Comparison of ENCODE assay signal across 28 mouse cellular contexts in genomic region chr8:109982386-109983105, GRCm38 (mm10). TPM values are rescaled to one million over a fixed set of nuclear protein-coding genes. Genes with fewer than 3 reads are reported as not detected.
DNase-seq lines count a peak whose midpoint lies in the region; ATAC-seq and TF ChIP-seq lines count a peak whose summit lies in the region.
"Had no signal": no experiment of that assay in that cellular context is flagged by ENCODE, and none has a peak within 500 bp of the region (broad histone marks: within the 10 kb centered on the region; RNA-seq: fewer than 3 reads in every experiment).

No protein-coding gene starts in this region.

- DNase-seq in cerebellum, postnatal 14 days = peak; percentile 50 to 63
- no peak for DNase-seq in cerebellum, adult 8-10 months
- peak; percentile 49 for DNase-seq in left cerebral cortex, postnatal 4 days
- no peak for DNase-seq in left cerebral cortex, adult 18-20 months (ENCODE audit: low spot score in 2 of 2)
- peak; percentile 35 for DNase-seq in thymus, postnatal 0 days (ENCODE audit: low spot score)
- peak; percentile 24 for DNase-seq in thymus, postnatal 25 days
- no peak for DNase-seq in hindbrain, postnatal 0 days (ENCODE audit: low spot score)
- DNase-seq: adrenal gland, postnatal 25 days; B cell, adult 2 months; gastrocnemius, postnatal 10 days; heart, postnatal 14 days; kidney, adult 2 months; layer of hippocampus, postnatal 36 days; lung, embryonic 14.5 days; lung, postnatal 14 days; midbrain, embryonic 14.5 days had no signal

- no peaks in the 10 kb centered on the region for H3K9me3 ChIP-seq in hindbrain, postnatal 0 days (ENCODE audit: low read length)
- H3K9me3 ChIP-seq: forebrain, embryonic 13.5 days; intestine, embryonic 15.5 days; limb, embryonic 13.5 days had no signal

- H3K9ac ChIP-seq in hindbrain, postnatal 0 days (replicated peaks; ENCODE audit: low read length) = no peak overlapping the region
- H3K9ac ChIP-seq: forebrain, embryonic 13.5 days; intestine, embryonic 15.5 days; limb, embryonic 13.5 days; liver, embryonic 14.5 days; lung, embryonic 14.5 days had no signal

- H3K4me2 ChIP-seq in hindbrain, postnatal 0 days (ENCODE audit: low read depth, low read length) = no peak overlapping the region
- H3K4me2 ChIP-seq: forebrain, embryonic 13.5 days; intestine, embryonic 15.5 days; limb, embryonic 13.5 days; lung, embryonic 14.5 days had no signal

- no peaks in the 10 kb centered on the region for H3K27me3 ChIP-seq in hindbrain, postnatal 0 days (ENCODE audit: insufficient read depth, low read length)
- H3K27me3 ChIP-seq: forebrain, embryonic 13.5 days; intestine, embryonic 15.5 days; limb, embryonic 13.5 days had no signal

- no peaks in the 10 kb centered on the region for H3K36me3 ChIP-seq in hindbrain, postnatal 0 days (ENCODE audit: insufficient read depth, low read length)
- H3K36me3 ChIP-seq: intestine, embryonic 15.5 days; limb, embryonic 13.5 days had no signal

- no peaks in the 10 kb centered on the region; the same call in 1 of the 2 replicates for H3K4me1 ChIP-seq in hindbrain, postnatal 0 days (ENCODE audit: insufficient read depth, low read length)
- H3K4me1 ChIP-seq: intestine, embryonic 15.5 days had no signal

- no peak overlapping the region for H3K27ac ChIP-seq in hindbrain, postnatal 0 days
- H3K27ac ChIP-seq: intestine, embryonic 15.5 days; limb, embryonic 13.5 days; liver, embryonic 14.5 days had no signal

- intact Hi-C loops in left cerebral cortex, postnatal 4 days (cut with DNase I) = no loop called here

- TF ChIP-seq CTCF in hindbrain, postnatal 0 days (IDR thresholded peaks at IDR 0.05; ENCODE audit: low read depth) = no peak

- 61% methylated on average over 15 of the region's 15 CpGs for WGBS in hindbrain, postnatal 0 days

- ATAC-seq in hindbrain, postnatal 0 days = no peak
- ATAC-seq: forebrain, embryonic 13.5 days; hindbrain, embryonic 16.5 days; intestine, embryonic 15.5 days had no signal

- no peak overlapping the region for H3K4me3 ChIP-seq in hindbrain, postnatal 0 days (ENCODE audit: low read length)
- H3K4me3 ChIP-seq: forebrain, embryonic 13.5 days; intestine, embryonic 15.5 days; limb, embryonic 13.5 days had no signal

RNA-seq across cellular contexts. Expression of gene Tat, which starts 7.7 kb away (rescaled TPM):
- not detected for total RNA-seq in left cerebral cortex, postnatal 4 days (2021)
- not detected for total RNA-seq in left cerebral cortex, adult 18-20 months (2021)
- 0.12 TPM in 2 replicates for polyA plus RNA-seq in thymus, postnatal 0 days (2015; fragmentation: Nextera tagmentation; extraction: Ambion mirVana)
- not detected in 2 replicates for total RNA-seq in hindbrain, postnatal 0 days (2014; rRNA removed)
- not detected in 2 replicates for polyA plus RNA-seq in hindbrain, postnatal 0 days (2015; fragmentation: Nextera tagmentation; extraction: Ambion mirVana)
- total RNA-seq: adrenal gland, postnatal 25 days; gastrocnemius, postnatal 10 days; left cerebral cortex, postnatal 25 days; monocyte, adult 5-6 weeks had no signal
- polyA plus RNA-seq: embryonic facial prominence, embryonic 11.5 days; forebrain, embryonic 13.5 days; heart, embryonic 14.5 days; hindbrain, embryonic 11.5 days; hindbrain, embryonic 16.5 days; intestine, embryonic 15.5 days; kidney, adult 2 months; kidney, embryonic 16.5 days; limb, embryonic 13.5 days; lung, embryonic 14.5 days; midbrain, embryonic 14.5 days; neural tube, embryonic 14.5 days had no signal

RNA-seq across cellular contexts. Expression of gene Marveld3, which starts 20.5 kb away (rescaled TPM):
- under 1 TPM; 0.18 to 0.24 TPM for total RNA-seq in left cerebral cortex, postnatal 4 days (2021)
- under 1 TPM; 0.37 to 0.45 TPM for total RNA-seq in left cerebral cortex, adult 18-20 months (2021)
- polyA plus RNA-seq in thymus, postnatal 0 days (2015; fragmentation: Nextera tagmentation; extraction: Ambion mirVana) = 0.44 and 0.73 TPM in 2 replicates
- total RNA-seq in hindbrain, postnatal 0 days (2014; rRNA removed) = 0.42 and 1.2 TPM in 2 replicates
- polyA plus RNA-seq in hindbrain, postnatal 0 days (2015; fragmentation: Nextera tagmentation; extraction: Ambion mirVana) = 1.3 and 1.4 TPM in 2 replicates
- total RNA-seq: adrenal gland, postnatal 25 days; layer of hippocampus, postnatal 36 days; left cerebral cortex, postnatal 25 days; monocyte, adult 5-6 weeks had no signal

RNA-seq across cellular contexts. Expression of gene Chst4, which starts 57.0 kb away (rescaled TPM):
- not detected for total RNA-seq in left cerebral cortex, postnatal 4 days (2021)
- under 1 TPM; 0.16 to 0.49 TPM for total RNA-seq in left cerebral cortex, adult 18-20 months (2021)
- polyA plus RNA-seq in thymus, postnatal 0 days (2015; fragmentation: Nextera tagmentation; extraction: Ambion mirVana) = not detected in 2 replicates
- not detected in 2 replicates for total RNA-seq in hindbrain, postnatal 0 days (2014; rRNA removed)
- not detected in 2 replicates for polyA plus RNA-seq in hindbrain, postnatal 0 days (2015; fragmentation: Nextera tagmentation; extraction: Ambion mirVana)
- total RNA-seq: gastrocnemius, postnatal 10 days; monocyte, adult 5-6 weeks had no signal
- polyA plus RNA-seq: embryonic facial prominence, embryonic 11.5 days; forebrain, embryonic 13.5 days; hindbrain, embryonic 11.5 days; hindbrain, embryonic 16.5 days; limb, embryonic 13.5 days; liver, embryonic 14.5 days; lung, embryonic 14.5 days; midbrain, embryonic 14.5 days; neural tube, embryonic 14.5 days had no signal

Comparison
In these comparisons a context has a peak if more than half of its experiments do, and no peak if none do; other contexts are left out.
1. DNase-seq: peak in cerebellum, postnatal 14 days (2 of 2), left cerebral cortex, postnatal 4 days (single experiment), thymus, postnatal 0 days (single experiment) and thymus, postnatal 25 days (single experiment); none in cerebellum, adult 8-10 months (single experiment), left cerebral cortex, adult 18-20 months (0 of 2) and hindbrain, postnatal 0 days (single experiment).